Mouse (Mus musculus) kidney, embryonic 14.5 days (tissue): ENCODE results near the gene Bmp3. TPM values are rescaled to one million over a fixed set of nuclear protein-coding genes. Genes with fewer than 3 reads are reported as not detected.

Source experiments
- ATAC-seq: fragments of 200-750 bp; cut with Nextera tagmentation; 2 replicates; pipeline ENCODE4 v1.8.0; 2017; ENCODE audit warnings: moderate number of reproducible peaks, mild to moderate bottlenecking, moderate TSS enrichment, moderate library complexity; ENCODE audit not compliant: low FRiP score, low TSS enrichment
- H3K27ac ChIP-seq: fragments of 300-500 bp; sonication (generic); 2 replicates; pipeline ENCODE4 v1.5.1; 2014; ENCODE audit warnings: low read depth, mild to moderate bottlenecking, low read length, moderate library complexity, mixed read lengths
- H3K27me3 ChIP-seq: fragments of 300-500 bp; sonication (generic); 2 replicates; pipeline ENCODE4 v1.6.1; 2014; ENCODE audit warnings: mild to moderate bottlenecking, low read length; ENCODE audit not compliant: control insufficient read depth, insufficient read depth
- H3K36me3 ChIP-seq: fragments of 300-500 bp; sonication (generic); 2 replicates; pipeline ENCODE4 v1.6.1; 2014; ENCODE audit warnings: low read length, mixed read lengths; ENCODE audit not compliant: control insufficient read depth, insufficient read depth
- H3K4me1 ChIP-seq: fragments of 300-500 bp; sonication (generic); 2 replicates; pipeline ENCODE4 v1.6.1; 2014; ENCODE audit warnings: low read length, mixed read lengths; ENCODE audit not compliant: control insufficient read depth, insufficient read depth
- H3K4me2 ChIP-seq: fragments of 300-500 bp; sonication (generic); replicated peaks from 2 replicates; pipeline ENCODE4 v1.6.1; 2014; ENCODE audit warnings: low read depth, mild to moderate bottlenecking, low read length
- H3K4me3 ChIP-seq: fragments of 300-500 bp; sonication (generic); 2 replicates; pipeline ENCODE4 v1.5.1; 2014; ENCODE audit warnings: mild to moderate bottlenecking, low read length
- H3K9ac ChIP-seq: fragments of 300-500 bp; sonication (generic); 2 replicates; pipeline ENCODE4 v1.6.1; 2014; ENCODE audit warnings: low read depth, mild to moderate bottlenecking, low read length, moderate library complexity
- H3K9me3 ChIP-seq: fragments of 300-500 bp; sonication (generic); 2 replicates; pipeline ENCODE4 v1.6.1; 2016; ENCODE audit warnings: low read length; ENCODE audit not compliant: control insufficient read depth
- WGBS: fragments of 180-500 bp; shearing (Covaris S2); extraction: QIAGEN DNeasy Blood & Tissue Kit; methylation state at CpG from one replicate; pipeline ENCODE4 v1.1.7; 2014; 5-methylcytosine and 5-hydroxymethylcytosine counted together
- polyA plus RNA-seq: library from polyadenylated mRNA; unstranded; fragments of >200 nt; fragmentation: Nextera tagmentation; extraction: Ambion mirVana; gene quantifications from 2 replicates; pipeline ENCODE4 v1.2.1, GENCODE M21; 2014

Bmp3 gene
- 5.6 and 12.9 TPM in 2 replicates for polyA plus RNA-seq

- Histone ChIP-seq H3K9ac (peak within 1 kb of the TSS; percentile 46), H3K4me2 (peak within 1 kb of the TSS; percentile 86), H3K4me3 (peak within 1 kb of the TSS; percentile 55), H3K4me1 (no peaks in the 10 kb centered on the region), H3K9me3 (no peaks in the 10 kb centered on the region), H3K27me3 (peaks cover 32% of the 10 kb centered on the region; the same call in 1 of the 2 replicates), H3K36me3 (no peaks in the 10 kb centered on the region), H3K27ac (no peak within 1 kb of the TSS)
- ATAC-seq: peak; percentile 80
- WGBS: 4% methylated on average over 10 of the region's 10 CpGs
These were observed at the start of gene Bmp3 for GRCm38 (mm10) chr5:98854264-98854626. TSS of gene Bmp3 (plus strand) at chr5:98854415.

GRCm38 (mm10) chr5:98804761-98805160, 49.5 kb upstream of the Bmp3 start:
- H3K4me2 ChIP-seq: no peak overlapping the region
- no peaks in the 10 kb centered on the region for H3K9me3 ChIP-seq
- 91% methylated on average over 6 of the region's 6 CpGs for WGBS
- no peaks in the 10 kb centered on the region for H3K27me3 ChIP-seq
- no peak overlapping the region for H3K27ac ChIP-seq
- no peaks in the 10 kb centered on the region for H3K36me3 ChIP-seq
- peaks cover 6% of the 10 kb centered on the region; the same call in 1 of the 2 replicates for H3K4me1 ChIP-seq
- H3K4me3 ChIP-seq: no peak overlapping the region
- ATAC-seq: no peak
- no peak overlapping the region for H3K9ac ChIP-seq

- H3K4me3 ChIP-seq: no peak overlapping the region
- no peak for ATAC-seq
- H3K4me1 ChIP-seq: peaks cover 6% of the 10 kb centered on the region; the same call in 1 of the 2 replicates
- no peaks in the 10 kb centered on the region for H3K36me3 ChIP-seq
- no peak overlapping the region for H3K4me2 ChIP-seq
- 94% methylated on average over 4 of the region's 4 CpGs for WGBS
- H3K9me3 ChIP-seq: no peaks in the 10 kb centered on the region
- H3K27ac ChIP-seq: no peak overlapping the region
- no peaks in the 10 kb centered on the region for H3K27me3 ChIP-seq
- no peak overlapping the region for H3K9ac ChIP-seq
These were observed 47.7 kb upstream of the Bmp3 start for GRCm38 (mm10) chr5:98806492-98806891.

GRCm38 (mm10) chr5:98807022-98807421, 47.2 kb upstream of the Bmp3 start:
- Histone ChIP-seq H3K9ac (no peak overlapping the region), H3K27me3 (no peaks in the 10 kb centered on the region), H3K27ac (no peak overlapping the region), H3K4me1 (peaks cover 6% of the 10 kb centered on the region; the same call in 1 of the 2 replicates), H3K4me3 (no peak overlapping the region), H3K4me2 (no peak overlapping the region), H3K36me3 (no peaks in the 10 kb centered on the region), H3K9me3 (no peaks in the 10 kb centered on the region)
- WGBS: 71% methylated on average over 7 of the region's 7 CpGs
- ATAC-seq: no peak

- ATAC-seq: peak; percentile 76; the same call in 1 of the 2 replicates
- Histone ChIP-seq H3K27me3 (no peaks in the 10 kb centered on the region), H3K36me3 (no peaks in the 10 kb centered on the region), H3K9ac (no peak overlapping the region), H3K4me2 (no peak overlapping the region), H3K9me3 (no peaks in the 10 kb centered on the region), H3K27ac (no peak overlapping the region), H3K4me1 (peaks cover 6% of the 10 kb centered on the region; the same call in 1 of the 2 replicates), H3K4me3 (no peak overlapping the region)
- WGBS: 16% methylated on average over 9 of the region's 9 CpGs
These were observed 46.3 kb upstream of the Bmp3 start for GRCm38 (mm10) chr5:98807953-98808352.

GRCm38 (mm10) chr5:98812380-98812779, 41.8 kb upstream of the Bmp3 start:
- WGBS: 91% methylated on average over 1 of the region's 1 CpGs
- H3K9me3 ChIP-seq: no peaks in the 10 kb centered on the region
- no peaks in the 10 kb centered on the region for H3K27me3 ChIP-seq
- H3K27ac ChIP-seq: no peak overlapping the region
- no peak overlapping the region for H3K9ac ChIP-seq
- H3K4me2 ChIP-seq: no peak overlapping the region
- H3K4me1 ChIP-seq: peaks cover 6% of the 10 kb centered on the region; the same call in 1 of the 2 replicates
- H3K4me3 ChIP-seq: no peak overlapping the region
- H3K36me3 ChIP-seq: no peaks in the 10 kb centered on the region
- no peak for ATAC-seq

DNA sequence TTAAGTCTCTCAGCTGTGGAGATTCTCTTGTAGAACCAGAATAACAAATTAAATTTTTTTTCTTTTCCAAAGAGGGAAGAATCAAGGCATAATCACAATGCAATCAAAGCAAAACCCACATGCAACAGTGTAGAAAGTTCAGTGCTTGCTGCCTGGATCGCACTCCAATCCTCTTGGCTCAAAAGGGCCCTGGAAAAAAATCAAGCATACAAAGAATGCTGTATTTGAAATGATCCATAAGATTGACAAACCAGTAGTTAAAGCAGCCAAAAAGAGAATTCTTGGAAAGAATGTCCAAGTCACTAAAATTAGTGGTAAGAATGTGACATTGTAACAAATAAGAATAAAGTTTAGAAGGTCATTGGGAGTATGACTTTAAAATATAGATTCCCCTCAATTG, 38.9 kb upstream of the Bmp3 start:
- 93% methylated on average over 1 of the region's 1 CpGs for WGBS
- H3K27ac ChIP-seq: no peak overlapping the region
- no peaks in the 10 kb centered on the region for H3K36me3 ChIP-seq
- H3K27me3 ChIP-seq: no peaks in the 10 kb centered on the region
- H3K9ac ChIP-seq: no peak overlapping the region
- no peak overlapping the region for H3K4me3 ChIP-seq
- H3K4me2 ChIP-seq: no peak overlapping the region
- ATAC-seq: no peak
- H3K4me1 ChIP-seq: no peaks in the 10 kb centered on the region
- no peaks in the 10 kb centered on the region for H3K9me3 ChIP-seq

DNA sequence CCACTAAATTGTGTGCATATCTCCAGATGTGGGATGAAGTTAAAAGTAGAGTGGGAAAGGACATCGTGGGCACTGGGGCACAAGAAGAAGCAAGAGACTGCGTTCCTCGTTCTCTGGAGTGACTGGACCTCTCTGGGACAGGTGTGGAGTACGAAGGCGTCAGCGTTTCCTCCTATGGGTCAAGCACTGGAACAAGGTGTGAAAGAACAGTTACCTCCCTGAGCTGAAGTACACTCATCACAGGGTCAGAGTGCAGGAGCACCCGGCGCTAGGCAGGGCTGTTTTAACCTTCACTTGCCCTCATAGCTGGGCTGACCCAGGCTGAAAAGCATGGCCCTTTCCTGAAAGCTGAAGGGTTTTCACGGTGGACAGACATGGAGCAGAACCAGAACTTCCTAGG, 20.5 kb upstream of the Bmp3 start:
- no peak overlapping the region for H3K4me3 ChIP-seq
- H3K9ac ChIP-seq: no peak overlapping the region
- no peak for ATAC-seq
- no peaks in the 10 kb centered on the region for H3K4me1 ChIP-seq
- 85% methylated on average over 9 of the region's 9 CpGs for WGBS
- H3K4me2 ChIP-seq: no peak overlapping the region
- no peaks in the 10 kb centered on the region for H3K9me3 ChIP-seq
- no peaks in the 10 kb centered on the region for H3K27me3 ChIP-seq
- no peaks in the 10 kb centered on the region for H3K36me3 ChIP-seq
- no peak overlapping the region for H3K27ac ChIP-seq

DNA sequence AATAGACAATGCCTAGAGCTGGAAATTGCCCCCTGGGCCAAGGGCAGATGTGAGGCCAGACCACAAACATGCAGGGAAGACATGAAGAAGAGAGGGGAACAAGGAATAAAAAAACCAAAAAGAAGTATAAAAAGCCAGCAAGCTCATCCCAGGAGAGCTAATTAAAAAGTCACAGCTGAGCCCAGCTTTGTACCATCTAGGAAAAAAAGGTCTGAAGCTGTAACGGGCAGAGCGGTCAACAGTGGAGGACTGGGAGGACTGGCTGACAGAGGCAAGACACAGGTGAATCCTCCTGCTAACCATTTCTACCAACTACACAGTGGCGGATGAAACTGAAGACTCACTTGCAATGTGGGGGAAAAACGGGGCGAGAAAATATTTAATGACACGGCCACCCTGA, 19.9 kb upstream of the Bmp3 start:
- ATAC-seq: no peak
- Histone ChIP-seq H3K4me3 (no peak overlapping the region), H3K27ac (no peak overlapping the region), H3K9ac (no peak overlapping the region), H3K4me1 (no peaks in the 10 kb centered on the region), H3K9me3 (no peaks in the 10 kb centered on the region), H3K4me2 (no peak overlapping the region), H3K27me3 (no peaks in the 10 kb centered on the region), H3K36me3 (no peaks in the 10 kb centered on the region)
- WGBS: 89% methylated on average over 6 of the region's 6 CpGs
